Mouse (Mus musculus) splenic B cell, adult 2 months (primary cell): ENCODE data around the gene Slc31a2.
"Not testable (repeated sequence)": the region's sequence is repeated elsewhere in the genome, so short reads cannot be mapped to it uniquely, and the experiment has no call there.

Experiments used
- DNase-seq: peaks from one replicate; pipeline ENCODE4 v3.0.0-alpha.2; 2011; ENCODE audit warnings: low read depth, low spot score
- H3K27me3 ChIP-seq: 2 replicates; pipeline ENCODE4 v1.6.1; 2012; ENCODE audit warnings: mild to moderate bottlenecking, low read length, moderate library complexity, mixed read lengths; ENCODE audit not compliant: control insufficient read depth, poor library complexity, insufficient read depth, severe bottlenecking
- H3K36me3 ChIP-seq: 2 replicates; pipeline ENCODE4 v1.6.1; 2012; ENCODE audit warnings: mild to moderate bottlenecking, low read length, moderate library complexity, mixed read lengths; ENCODE audit not compliant: control insufficient read depth, poor library complexity, insufficient read depth, severe bottlenecking

Slc31a2 gene

DNA sequence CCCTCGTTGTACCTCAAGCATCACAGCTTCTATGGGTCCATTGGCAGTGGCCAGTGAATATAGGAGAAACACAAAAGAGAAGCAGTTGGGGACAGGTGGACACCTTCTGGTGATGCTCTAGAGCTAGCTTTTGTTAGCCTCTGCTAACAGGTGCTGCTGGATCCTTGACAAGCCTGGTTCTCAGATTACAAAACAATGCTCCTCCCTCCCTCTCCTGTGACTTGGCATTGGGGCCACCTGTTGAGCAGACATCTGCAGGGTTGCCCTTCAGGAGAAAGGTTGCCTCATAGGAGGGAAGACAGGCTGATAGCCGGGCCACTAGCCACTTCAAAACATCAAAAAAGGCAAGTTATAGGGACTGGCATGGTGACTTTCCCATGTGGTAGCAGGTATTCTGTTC is at the start of gene Slc31a2:
Gene Slc31a2, plus strand, starts transcription at position 287 of the 400 bp plus-strand sequence.
- Histone ChIP-seq H3K36me3 (no peaks in the 10 kb centered on the region), H3K27me3 (no peaks in the 10 kb centered on the region)
- no peak for DNase-seq

- no peak for DNase-seq
- Histone ChIP-seq H3K27me3 (no peaks in the 10 kb centered on the region), H3K36me3 (no peaks in the 10 kb centered on the region)
These were observed 48.9 kb upstream of the Slc31a2 start for GRCm38 (mm10) chr4:62213490-62213889.

GRCm38 (mm10) chr4:62228391-62228790 is 34.0 kb upstream of the Slc31a2 start:
- peak; percentile 12 for DNase-seq
- Histone ChIP-seq H3K27me3 (no peaks in the 10 kb centered on the region), H3K36me3 (no peaks in the 10 kb centered on the region)

- no peaks in the 10 kb centered on the region for H3K27me3 ChIP-seq
- no peaks in the 10 kb centered on the region for H3K36me3 ChIP-seq
- peak; percentile 20 for DNase-seq
These were observed 32.9 kb upstream of the Slc31a2 start for GRCm38 (mm10) chr4:62229448-62229847.

DNA sequence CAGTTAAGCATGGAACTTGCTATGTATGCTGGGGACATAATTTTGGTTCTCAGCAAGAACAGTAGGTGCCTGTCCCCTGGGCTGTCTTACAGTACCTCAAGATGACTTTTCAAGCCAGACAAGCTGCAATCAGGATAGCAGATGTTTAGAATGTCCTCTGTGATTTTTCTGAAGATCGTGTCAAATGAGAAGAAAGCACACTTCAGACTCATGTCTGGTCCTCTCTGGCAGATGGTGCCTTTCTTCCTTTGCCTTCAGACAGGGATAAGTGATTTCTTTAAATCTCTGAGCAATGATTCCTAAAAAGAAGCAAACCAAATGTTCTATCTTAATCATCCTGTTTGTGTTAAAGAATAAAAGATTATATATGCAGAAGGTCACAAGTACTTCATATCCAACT is 32.2 kb upstream of the Slc31a2 start:
- DNase-seq: no peak
- no peaks in the 10 kb centered on the region for H3K36me3 ChIP-seq

DNA sequence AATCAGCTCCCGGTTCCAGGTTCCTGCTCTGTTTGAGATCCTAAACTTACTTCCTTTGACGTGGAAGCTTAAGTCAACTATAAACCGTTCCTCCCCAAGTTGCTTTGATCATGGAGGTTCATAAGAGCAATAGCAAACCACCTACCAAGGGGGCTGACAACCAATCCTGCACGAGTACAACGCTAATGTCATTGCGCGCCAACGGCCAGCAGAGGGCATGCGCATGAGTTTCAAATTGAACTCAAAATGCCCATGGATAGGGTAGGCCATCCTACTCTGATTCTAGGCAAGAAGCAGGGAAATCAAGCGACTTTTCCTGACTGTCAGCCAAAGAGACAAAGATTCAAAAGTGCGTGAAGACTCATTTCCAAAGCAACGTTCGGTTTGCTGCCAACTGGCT is 31.6 kb upstream of the Slc31a2 start, which contains the start of gene Zfp37:
Gene Zfp37, minus strand, starts transcription at position 279 of the 400 bp plus-strand sequence.
- Histone ChIP-seq H3K27me3 (no peaks in the 10 kb centered on the region), H3K36me3 (no peaks in the 10 kb centered on the region)
- DNase-seq: no peak

More for the DNA sequence above, 32.2 kb upstream of the Slc31a2 start:
- no peaks in the 10 kb centered on the region for H3K27me3 ChIP-seq

DNA sequence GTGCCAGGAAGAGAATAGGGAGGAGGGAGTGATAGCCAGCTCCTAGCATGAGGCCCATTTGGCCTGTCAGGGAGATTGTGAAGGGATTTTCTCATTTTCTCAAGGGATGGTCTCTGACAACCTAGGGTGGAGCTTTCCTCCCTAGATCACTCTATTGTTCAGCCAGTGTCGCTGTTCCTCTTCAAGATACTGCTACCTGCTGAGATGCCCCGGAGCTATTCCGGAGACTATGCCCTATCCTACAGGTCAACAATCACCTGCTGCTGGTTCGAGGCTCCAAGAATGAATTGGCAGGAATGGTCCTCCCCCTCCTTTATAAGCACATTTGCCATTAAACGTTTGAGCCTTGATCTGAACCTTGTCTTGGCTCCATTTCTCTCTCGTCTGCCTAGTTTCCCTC is 21.8 kb upstream of the Slc31a2 start:
- Histone ChIP-seq H3K27me3 (no peaks in the 10 kb centered on the region), H3K36me3 (no peaks in the 10 kb centered on the region)
- no peak for DNase-seq

DNA sequence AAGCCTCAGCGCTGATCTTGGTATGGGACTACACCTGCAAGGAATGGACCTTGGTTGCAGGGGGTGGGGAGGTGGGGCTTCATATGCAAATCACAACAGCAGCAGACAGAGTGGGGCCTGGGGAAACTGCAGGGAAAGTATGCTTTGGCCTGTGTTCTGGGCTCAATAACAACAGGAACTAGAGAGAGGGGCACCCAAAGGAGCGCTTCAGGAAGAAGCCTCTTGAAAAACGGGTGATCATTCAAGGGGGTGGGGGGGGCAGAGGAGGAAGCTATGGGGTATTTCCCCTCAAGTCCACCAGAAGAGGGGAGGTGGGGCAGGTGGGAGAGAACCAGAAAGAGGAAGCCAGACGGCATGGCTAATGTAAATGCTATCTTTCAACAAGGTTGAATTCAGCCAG is 14.0 kb upstream of the Slc31a2 start:
- peak; percentile 61 for DNase-seq
- no peaks in the 10 kb centered on the region for H3K36me3 ChIP-seq
- no peaks in the 10 kb centered on the region for H3K27me3 ChIP-seq

DNA sequence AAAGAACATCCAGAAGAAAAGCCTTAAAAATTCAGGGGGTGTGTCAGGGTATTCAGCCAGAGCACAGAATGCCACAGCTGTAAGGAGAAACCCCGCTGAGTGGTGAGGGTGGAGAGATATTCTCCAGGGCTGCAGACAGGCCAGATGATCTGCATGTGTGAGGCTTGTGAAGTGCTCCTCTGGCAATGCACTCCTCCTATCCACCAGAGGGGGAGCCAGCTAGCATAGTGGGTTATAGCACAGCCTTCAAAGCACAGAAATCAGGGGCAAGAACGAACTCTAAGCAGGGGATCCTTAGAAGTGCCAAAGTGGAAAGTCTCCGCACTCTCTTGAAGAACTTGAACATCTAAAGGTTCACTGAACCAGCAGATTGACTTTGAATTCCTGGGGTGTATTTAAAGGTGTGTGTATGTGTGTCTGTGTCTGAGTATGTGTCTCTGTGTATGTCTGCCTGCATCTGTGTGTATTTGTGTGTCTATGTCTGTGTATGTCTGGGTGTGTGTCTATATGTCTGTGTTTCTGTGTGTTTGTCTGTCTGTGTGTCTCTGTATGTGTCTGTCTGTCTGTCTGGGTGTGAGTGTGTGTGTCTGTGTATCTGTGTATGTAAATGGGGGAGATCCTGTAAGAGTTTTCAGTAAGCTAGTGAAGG is 11.3 kb upstream of the Slc31a2 start:
- DNase-seq: peak; percentile 21
- Histone ChIP-seq H3K27me3 (no peaks in the 10 kb centered on the region), H3K36me3 (no peaks in the 10 kb centered on the region)

- DNase-seq: no peak
- Histone ChIP-seq H3K36me3 (no peaks in the 10 kb centered on the region), H3K27me3 (no peaks in the 10 kb centered on the region)
These were observed 10.6 kb upstream of the Slc31a2 start for GRCm38 (mm10) chr4:62251776-62252175.

DNA sequence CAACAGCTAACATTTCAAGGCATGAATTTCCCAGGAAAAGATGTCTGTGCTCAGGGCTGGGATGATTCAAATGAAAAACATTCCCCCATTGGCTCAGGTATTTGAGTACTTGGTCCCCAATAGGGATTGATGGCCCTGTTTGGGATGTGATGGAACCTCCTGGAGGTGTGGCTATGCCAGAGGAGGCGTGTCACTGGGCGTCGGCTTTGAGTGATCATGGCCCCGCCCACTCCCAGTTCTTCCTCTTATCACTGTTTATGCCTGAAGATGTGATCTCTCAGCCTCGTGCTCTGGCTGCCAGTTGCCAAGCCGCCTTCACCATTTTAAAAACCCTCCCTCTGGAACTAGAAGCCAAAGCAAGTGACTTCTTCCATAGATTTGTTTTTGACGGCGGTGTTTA is 7.8 kb upstream of the Slc31a2 start:
- H3K36me3 ChIP-seq: no peaks in the 10 kb centered on the region
- no peak for DNase-seq
- no peaks in the 10 kb centered on the region for H3K27me3 ChIP-seq

- H3K36me3 ChIP-seq: no peaks in the 10 kb centered on the region
- no peaks in the 10 kb centered on the region for H3K27me3 ChIP-seq
- DNase-seq: peak; percentile 49
These were observed 5.4 kb upstream of the Slc31a2 start for GRCm38 (mm10) chr4:62256931-62257330.

DNA sequence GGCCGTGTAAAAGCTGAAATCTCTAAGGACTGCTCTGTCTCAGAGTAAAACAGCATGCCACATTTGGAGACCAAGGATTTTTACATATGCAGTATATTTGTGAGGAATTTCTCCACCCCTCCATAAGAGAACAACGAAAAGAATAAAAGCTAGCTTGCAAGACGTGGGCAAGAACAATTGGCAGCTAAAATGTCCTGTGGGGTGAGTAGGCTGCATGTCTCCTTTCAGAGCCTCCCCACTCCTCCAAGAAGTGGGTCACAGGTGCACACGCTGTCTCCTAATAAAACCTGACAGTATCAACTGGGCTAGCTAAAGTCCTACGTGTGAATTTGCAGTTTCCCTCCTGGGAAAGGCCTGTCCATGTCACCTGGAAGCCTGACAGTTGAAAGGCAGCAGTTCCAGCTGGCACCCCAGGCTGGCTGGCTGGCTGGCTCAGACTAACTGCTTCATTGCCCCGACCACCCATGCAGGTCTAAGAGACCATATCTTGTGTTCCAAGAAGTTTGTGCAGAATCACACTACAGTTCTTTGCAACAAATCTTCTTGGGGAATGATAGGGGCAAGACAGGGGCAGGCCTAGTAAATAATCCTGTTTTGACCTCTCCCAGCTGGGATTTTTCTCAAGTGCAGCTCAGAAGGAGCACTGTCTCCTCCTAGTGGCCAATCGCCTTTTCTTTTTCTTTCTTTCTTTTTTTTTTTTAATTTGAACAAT is 927 bp downstream of the Slc31a2 start:
- no peaks in the 10 kb centered on the region for H3K27me3 ChIP-seq
- no peaks in the 10 kb centered on the region for H3K36me3 ChIP-seq
- peak; percentile 22 for DNase-seq

DNA sequence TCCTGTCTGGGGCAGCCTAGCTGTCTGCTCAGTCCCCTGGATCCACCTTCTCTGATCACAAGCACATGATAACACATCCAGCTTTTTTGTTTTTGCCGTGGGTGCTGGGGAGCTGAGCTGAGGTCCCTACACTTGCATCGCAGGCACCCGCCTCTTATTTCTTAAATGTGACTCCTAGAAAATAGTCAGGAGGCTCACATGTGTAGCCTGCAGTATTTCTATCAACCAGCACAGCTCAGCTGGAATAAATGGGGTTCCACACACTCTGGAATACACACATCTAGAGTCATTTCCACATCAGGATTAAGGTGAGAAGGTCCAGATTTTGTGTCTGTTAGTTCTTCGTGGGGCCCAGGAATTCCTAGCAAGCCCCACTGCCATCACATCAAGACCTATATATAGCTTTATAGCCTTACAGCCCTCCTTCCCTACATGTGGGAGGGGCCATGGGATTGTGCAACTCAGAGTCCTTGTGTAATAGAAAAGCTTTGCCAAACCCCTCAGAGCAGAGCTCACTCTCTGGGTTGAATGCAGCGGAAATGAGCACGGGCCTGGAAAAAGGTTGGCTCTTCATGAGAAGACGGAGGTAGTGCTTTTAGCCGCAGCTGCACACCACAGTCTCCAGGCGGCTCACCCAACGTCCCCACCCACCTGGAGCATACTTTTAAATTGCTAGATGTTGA is 2.9 kb downstream of the Slc31a2 start:
- Histone ChIP-seq H3K36me3 (no peaks in the 10 kb centered on the region), H3K27me3 (no peaks in the 10 kb centered on the region)
- no peak for DNase-seq

DNA sequence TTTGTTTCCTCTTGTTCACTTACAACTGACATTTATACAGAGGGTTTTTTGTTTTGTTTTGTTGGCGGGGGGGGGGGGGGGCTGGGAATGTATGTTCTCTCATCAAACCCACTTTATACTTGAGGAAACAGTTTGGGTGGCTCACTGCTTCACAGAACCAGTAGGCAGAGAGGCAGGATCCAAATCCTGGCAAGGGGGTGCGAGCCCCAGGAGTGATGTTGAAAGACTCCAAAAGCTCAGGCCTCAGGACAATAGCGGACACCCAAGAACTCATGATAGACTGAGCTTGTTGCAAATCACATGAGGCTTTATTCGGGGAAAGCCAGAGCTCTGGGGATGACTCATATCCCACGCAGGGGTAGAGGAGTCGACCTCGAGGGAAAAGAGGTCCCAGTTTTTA is 3.7 kb downstream of the Slc31a2 start:
- DNase-seq, H3K27me3 ChIP-seq: not testable (repeated sequence)

More for the DNA sequence above, 3.7 kb downstream of the Slc31a2 start:
- H3K36me3 ChIP-seq: not testable (repeated sequence)
